Mouse (Mus musculus): ENCODE measurements at regions not wholly inside any gene's neighbourhood (a gene's known extent, or its start where the extent isn't known, plus 50 kb on each side); places are given as distances from the start of the nearest gene placed in this dataset.
A peak's percentile ranks its signal among the peaks of the same experiment; 100 is the strongest.

DNA sequence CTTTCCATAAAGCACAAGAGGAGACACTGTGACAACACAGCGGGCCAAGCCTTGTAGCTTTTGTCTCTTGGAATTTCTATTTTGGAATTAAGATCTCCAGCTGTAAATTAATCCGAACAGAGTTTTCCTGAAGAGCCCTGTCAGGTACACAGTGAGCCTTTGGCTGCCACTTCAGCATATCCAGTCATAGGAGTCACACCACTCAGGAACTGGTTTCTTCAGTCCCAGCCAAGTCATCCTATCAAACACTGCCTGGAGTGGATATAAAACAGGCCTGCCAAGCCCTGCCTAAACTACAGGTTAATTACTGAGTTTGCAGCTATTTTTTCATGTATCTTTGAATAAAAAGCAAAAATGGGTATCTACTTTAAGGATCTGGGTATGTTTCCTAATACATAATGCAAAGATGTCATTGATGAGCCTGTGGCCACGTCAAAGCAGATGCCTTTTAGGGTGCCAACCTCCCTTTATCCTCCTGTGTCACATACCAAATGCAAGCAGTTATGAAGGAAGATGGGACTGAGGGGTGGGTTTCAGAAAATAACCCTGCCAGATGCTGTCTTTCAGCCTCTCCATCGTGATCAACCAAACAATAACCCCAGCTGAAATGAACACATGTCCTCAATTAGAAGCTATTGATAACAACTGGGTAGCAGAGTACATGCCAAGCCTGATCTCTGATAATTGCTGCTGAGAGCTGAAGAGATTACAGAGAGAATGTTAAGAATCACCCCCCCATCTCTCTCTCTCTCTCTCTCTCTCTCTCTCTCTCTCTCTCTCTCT lies 471.3 kb downstream of the Tm4sf1 start:
- no peak for DNase-seq
- intact Hi-C loops (cut with DNase I): no loop called here

GRCm38 (mm10) chr3:56824157-56824556 lies 477.6 kb downstream of the Tm4sf1 start:
- no peak for DNase-seq
- intact Hi-C loops (cut with DNase I): no loop called here

- DNase-seq: no peak
- intact Hi-C loops (cut with DNase I): no loop called here
These were observed 491.2 kb downstream of the Tm4sf1 start for GRCm38 (mm10) chr3:56810548-56811071.

DNA sequence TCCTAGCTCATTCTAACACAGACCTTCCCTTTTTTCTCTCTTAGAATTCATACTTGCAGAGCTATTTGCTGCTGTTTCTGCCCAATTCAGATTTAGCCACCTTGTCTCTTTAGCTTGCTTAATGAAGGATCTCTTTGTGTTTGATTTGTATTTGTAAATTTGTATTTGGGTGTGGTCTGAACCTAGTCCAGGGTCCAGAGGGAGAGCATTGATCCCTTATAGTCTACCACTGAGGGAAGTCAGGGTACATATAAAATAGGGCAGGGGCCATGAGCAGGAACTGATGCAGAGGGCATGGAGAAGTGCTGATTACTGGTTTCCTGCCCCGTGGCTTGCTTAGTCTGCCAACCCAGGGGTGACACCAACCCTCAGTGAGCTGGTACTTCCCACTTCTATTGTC lies 508.7 kb downstream of the Tm4sf1 start:
- DNase-seq: no peak
- intact Hi-C loops (cut with DNase I): no loop called here

DNA sequence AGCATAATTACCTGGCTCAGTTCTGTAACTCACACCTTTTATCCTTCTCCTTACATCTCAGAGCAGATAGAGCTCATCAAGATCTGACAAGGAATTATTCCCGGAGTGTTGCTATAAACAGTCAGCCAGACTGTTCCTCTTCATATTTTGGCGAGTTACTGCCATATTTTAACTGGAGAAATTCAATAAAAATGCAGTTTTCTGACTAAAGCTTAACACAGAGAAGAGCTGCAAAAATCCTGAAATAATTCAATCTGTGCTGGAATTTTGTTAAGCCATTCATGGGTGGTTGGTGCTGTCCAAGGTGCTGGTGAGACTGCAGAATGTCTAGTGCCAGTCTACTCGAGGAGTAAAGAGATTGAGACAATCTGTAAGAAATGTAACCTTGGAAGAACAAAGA lies 512.6 kb downstream of the Tm4sf1 start:
- intact Hi-C loops (cut with DNase I): no loop called here
- DNase-seq: peak; percentile 12 to 42

- intact Hi-C loops (cut with DNase I): no loop called here
- DNase-seq: no peak
These were observed 527.9 kb downstream of the Tm4sf1 start for GRCm38 (mm10) chr3:56773920-56774319.

DNA sequence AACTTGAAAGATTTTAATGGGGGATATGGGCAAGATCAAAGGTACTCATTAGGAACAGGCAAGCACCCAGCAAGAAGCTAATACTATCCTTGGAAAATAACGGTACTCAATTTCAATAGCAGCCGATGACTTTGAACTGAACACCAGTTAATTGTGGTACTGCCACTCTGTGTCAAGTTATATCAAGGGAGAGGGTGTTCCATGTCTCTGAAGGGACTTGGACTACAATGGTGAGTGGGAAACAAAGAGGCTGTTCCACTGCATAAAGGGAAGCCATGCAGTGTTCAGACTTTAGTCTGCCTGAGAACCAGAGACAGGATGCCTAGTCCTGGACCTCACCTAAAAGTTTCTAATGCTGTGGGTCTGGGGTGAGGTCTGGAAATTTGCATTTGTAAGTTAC lies 531.6 kb downstream of the Tm4sf1 start:
- intact Hi-C loops (cut with DNase I): no loop called here
- DNase-seq: no peak

GRCm38 (mm10) chr3:56767133-56767532 lies 534.7 kb downstream of the Tm4sf1 start:
- intact Hi-C loops (cut with DNase I): no loop called here
- DNase-seq: no peak

- intact Hi-C loops (cut with DNase I): no loop called here
- DNase-seq: no peak
These were observed 537.5 kb downstream of the Tm4sf1 start for GRCm38 (mm10) chr3:56764336-56764735.

- DNase-seq: no peak
- intact Hi-C loops (cut with DNase I): no loop called here
These were observed 537.9 kb downstream of the Tm4sf1 start for GRCm38 (mm10) chr3:56763896-56764295.

DNA sequence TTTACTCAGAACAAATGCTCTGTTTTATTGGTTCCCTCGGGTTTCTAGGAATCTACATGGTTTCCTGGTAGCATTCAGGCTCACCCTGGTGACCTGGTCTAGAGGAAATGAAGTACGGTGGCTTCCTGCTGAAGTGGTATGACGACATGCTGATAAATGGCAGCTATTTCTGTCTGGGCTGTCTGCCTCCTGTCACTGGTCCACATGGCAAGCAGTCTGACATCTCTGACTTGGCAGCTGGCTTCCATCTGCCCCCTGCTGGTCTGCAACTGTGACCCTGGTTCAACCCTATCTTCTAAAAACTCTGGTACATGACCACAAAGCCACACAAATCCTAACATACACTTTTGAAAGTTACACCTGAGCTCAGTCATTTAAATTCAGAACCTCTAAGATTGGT lies 548.1 kb downstream of the Tm4sf1 start:
- peak; percentile 70 to 87 for DNase-seq
- intact Hi-C loops (cut with DNase I): loop anchor here (2.0 to 5.0 kb wide), 2 partner anchors 675 to 746 kb away; no protein-coding TSS in a partner anchor

DNA sequence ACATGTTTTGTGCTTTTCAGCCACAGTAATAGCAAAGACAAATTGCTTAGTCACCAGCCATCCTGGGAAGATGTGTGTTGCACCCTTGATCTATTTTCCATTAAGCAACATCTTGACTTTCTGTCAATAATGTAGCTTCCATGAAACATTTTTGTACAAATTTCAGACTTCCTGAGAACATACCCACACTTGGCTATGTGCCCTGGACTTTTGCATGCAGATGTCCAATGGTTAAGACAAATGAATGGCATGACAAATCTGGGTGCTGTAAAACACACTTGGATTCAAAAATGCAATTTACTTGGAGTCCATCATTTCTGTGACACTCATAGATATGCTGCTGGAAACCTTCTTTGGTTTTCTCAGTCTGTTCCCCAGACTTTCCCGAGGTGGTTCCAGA lies 549.9 kb downstream of the Tm4sf1 start:
- no peak for DNase-seq
- intact Hi-C loops (cut with DNase I): loop anchor here (5.0 kb wide), 1 partner anchor 745 kb away; no protein-coding TSS in a partner anchor

DNA sequence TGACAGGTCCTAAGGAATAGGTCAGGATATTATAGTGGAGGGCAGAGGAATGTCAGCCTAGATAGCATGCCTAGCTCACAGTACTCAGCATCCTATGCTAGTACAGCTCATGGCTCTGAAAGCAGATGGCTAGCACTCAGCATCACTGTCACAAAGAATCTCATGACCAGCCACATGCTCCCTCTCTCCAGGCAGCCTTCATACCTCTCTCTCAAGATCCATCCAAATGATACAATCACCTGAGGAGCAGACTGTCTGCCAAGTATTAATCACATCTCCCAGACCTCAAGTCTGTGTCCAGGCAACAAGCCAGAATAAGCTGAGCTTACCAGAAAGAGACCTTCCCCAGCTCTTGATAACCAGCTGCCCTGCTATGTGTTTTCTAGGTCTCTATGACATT lies 557.4 kb upstream of the Nbea start:
- DNase-seq: no peak
- intact Hi-C loops (cut with DNase I): no loop called here

DNA sequence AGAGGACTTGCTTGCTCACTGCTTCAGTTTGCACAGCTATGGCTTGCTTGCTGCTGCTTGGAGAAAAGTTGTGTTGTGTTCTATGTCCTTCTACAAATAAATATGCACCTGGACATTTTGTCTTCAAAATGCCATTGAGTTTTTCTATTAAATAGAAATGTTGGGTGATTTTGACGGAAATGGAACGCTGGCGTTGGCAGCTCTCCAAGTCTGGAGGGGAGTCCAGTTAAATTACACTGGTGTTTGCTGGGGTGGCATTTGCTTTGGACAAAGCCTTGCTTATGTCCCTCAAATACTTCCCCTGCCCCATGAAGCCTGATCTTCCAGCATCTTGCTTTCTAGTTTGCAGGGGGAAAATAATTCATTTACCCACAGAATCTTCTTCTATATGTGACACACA lies 556.0 kb upstream of the Nbea start:
- no peak for DNase-seq
- intact Hi-C loops (cut with DNase I): no loop called here

DNA sequence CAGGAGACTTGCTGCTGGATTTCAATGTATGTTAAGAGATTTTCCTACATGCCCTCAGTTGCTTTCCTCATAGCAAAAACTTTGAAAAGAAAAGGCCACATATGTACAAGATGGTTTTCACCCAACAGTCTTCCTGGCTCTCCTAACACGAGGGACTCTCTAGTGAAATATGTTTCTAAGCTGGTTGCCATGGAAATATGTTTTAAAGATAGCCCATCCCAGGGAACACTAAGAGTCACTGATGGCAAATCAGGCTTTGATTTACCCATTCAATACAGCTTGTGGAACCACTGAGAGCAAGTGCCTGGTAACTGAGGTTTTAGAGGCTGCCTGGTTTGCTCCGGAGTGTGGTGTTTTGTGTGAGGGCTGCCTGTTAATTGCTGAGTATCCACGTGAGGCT lies 547.3 kb upstream of the Nbea start:
- intact Hi-C loops (cut with DNase I): no loop called here
- no peak for DNase-seq

DNA sequence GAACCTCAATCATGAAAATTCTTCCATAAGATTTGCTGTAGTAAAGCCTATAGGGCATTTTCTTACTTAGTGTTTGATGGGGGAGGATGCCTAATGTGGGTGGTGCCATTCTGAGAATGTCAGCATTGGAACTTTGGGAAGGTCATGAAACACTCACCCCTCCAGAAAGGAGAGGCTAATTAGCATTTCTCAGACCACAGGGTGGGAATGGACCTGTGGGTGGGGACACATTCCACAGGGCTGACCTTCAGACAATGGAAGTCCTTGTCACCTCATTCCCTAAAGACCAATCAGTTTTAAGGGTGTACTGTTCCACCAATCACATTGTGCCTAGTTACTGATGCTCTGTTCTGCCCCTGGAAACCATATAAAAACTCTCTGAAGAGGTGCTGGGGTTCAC lies 541.5 kb upstream of the Nbea start:
- no peak for DNase-seq
- intact Hi-C loops (cut with DNase I): no loop called here

GRCm38 (mm10) chr3:56708260-56708659 lies 524.8 kb upstream of the Nbea start:
- intact Hi-C loops (cut with DNase I): no loop called here
- DNase-seq: no peak

DNA sequence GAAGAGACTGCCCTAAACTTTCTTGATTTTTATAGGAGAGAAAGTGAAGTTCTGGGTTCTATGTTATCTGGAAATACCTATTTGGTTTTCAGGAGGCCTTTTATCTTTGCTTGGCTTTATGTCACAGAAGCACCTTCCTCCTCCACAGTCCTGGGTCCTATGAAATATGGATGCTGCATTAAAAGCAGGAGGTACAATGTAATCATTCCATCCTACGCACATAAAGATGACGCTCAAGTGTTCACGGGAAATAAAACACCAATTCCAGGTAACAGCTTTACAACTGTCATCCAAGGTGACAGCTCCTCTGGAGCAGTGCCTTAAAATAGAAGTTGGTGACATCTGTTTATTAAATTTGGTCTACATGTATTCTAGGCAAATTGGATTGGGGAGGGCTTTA lies 523.8 kb upstream of the Nbea start:
- intact Hi-C loops (cut with DNase I): no loop called here
- no peak for DNase-seq

GRCm38 (mm10) chr3:56706038-56706437 lies 522.5 kb upstream of the Nbea start:
- DNase-seq: no peak
- intact Hi-C loops (cut with DNase I): no loop called here

DNA sequence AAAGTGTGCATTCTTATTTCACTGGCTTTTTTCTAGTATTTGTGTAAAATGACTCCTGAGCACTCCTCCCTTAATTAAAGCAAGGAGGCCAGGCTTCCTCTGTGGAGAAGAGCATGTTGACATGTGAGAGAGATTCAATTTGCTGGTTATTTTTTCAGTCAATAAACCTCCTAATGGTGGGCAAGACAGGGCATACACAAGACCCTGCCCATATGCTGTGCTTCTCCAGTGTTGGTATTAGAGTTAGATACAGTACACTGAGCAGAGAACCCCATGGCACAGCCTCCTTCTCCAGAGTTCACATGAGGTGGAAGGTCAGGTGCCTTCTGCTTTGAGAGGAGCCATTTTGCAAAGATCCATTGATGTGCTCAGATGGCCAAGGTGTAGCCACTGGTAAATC lies 515.4 kb upstream of the Nbea start:
- DNase-seq: no peak
- intact Hi-C loops (cut with DNase I): no loop called here

GRCm38 (mm10) chr3:56698248-56698647 lies 514.7 kb upstream of the Nbea start:
- DNase-seq: no peak
- intact Hi-C loops (cut with DNase I): no loop called here

DNA sequence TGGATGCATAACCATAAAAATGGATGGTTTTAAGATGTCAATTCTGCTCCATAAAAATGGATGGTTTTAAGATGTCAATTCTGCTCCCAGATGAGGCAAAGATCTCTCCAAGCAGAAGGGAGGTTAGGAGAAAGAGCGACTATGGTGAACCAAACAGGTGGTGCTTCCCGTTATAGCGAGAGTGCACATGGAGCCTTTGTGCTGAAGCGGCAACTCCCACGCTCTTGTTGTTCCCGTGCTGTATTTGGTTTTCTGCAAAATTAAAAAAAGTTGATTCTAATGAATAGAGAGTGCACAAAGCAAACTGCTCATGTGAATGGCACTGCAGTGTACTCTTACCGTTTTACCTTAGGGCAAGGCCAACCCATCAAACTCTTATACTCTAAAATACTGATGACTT lies 497.5 kb upstream of the Nbea start:
- intact Hi-C loops (cut with DNase I): no loop called here

DNA sequence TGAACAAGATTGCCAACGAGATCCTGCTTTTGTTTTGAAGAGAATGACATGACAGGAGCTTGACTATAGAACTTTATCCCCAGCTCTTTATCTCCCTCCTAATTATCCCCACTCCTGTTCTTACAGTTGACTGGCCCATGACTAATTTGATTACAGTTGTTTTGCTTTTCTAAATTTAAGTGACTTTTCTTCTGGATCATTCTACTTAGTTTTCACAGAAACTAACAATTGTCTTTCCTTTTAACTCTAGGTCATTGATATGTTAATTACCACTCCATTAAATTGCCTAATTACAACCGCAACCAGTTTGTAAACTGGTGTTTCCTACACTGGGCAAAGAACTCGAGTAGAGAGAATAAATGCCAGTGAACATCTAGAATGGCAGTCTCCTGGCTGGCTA lies 485.3 kb upstream of the Nbea start:
- intact Hi-C loops (cut with DNase I): no loop called here
- DNase-seq: no peak

More for the DNA sequence above, 497.5 kb upstream of the Nbea start:
- DNase-seq: no peak
